Mouse (Mus musculus) effector memory CD4-positive, alpha-beta T cell, adult 5 months (primary cell): ENCODE data around the gene Atf7. TPM values are rescaled to one million over a fixed set of nuclear protein-coding genes. Genes with fewer than 3 reads are reported as not detected.

Experiments used
- polyA plus RNA-seq: library from polyadenylated mRNA; unstranded; fragments of 100-300 nt; shearing (Covaris generic); gene quantifications from one replicate; pipeline ENCODE4 v1.2.1, GENCODE M21; 2017

Atf7 gene
- polyA plus RNA-seq: 37.6 TPM

DNA sequence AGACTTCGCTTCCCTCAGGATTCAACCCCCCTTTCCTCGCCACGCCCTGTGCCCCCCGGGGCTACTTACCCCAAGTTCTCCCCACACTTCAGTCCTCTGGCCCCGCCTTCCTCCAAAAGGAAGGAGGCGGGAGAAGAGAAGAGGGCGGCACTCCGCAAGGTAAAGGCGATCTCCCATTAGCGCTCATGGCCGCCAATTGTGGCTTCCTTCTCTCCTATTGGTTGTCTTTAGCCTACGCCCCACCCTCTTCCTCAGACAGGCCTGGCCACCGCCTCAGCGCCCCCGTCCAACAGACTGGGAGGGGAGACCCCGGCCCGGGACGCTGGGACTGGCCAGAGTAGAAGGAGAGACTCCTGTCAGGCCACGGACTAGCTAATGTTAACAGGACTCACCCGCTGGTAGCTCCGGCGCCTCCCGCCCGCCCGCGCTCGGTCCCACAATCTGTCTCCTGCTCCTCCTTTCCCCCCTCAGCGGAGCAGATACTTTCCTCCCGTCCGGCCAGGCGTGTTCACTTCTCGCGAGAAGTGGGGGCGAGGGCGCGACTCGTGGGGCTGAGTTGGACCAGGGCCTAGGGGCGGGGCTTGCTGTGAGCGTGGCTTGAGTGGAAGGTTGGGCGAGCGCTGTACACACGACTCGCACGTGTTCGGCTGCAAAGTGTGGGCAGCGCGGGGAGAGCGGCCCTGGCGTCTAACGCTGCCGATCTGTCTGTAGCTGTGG is at the start of gene Atf7, which contains the start of gene Gm28047:
TSS of gene Atf7 (minus strand) at position 495 of the 717 bp plus-strand sequence.
TSS of gene Gm28047 (minus strand) at position 98 of the 717 bp plus-strand sequence.

DNA sequence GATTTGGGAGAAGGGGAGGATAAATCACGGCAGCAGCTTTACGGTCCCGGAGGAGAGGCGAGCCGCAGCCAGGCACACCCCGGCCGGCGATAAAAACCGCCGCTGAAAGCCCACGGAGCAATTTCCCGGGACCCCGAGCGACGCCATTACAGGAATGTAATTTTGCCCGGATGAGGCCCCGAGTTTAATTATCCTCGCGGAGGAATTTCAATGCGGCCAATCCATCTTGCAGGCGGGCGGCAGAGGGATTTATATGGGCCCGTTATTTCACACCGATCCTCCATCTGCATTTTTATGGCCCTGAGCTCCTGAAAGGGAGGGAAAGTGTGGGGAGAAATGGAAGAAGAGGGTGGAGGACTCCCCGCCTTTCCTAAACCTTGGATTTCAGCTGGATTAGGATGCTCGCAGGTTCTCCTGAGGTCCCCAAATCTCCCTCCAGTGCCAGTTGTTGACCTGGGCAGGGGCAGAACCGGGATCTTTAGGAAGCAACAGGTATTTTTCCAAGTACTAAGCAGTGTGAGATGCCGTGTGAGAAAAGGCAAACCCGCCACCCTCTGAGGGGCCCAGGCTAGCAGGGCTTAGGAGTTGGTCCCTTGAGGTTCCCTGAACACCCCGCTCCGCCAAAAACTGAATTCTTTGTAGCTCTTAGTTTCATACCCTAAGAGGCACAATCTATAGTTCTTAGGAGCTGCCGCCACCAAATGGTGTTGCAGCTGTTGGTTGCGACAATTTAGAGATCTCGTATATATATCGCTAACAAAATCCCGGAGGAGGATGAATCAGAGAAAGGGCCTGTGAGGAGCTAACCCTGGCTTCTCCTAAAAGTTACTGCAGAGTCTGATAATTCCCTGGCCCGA is 47.2 kb upstream of the Atf7 start, which contains the start of gene Atp5g2:
TSS of gene Atp5g2 (minus strand) at position 138 of the 857 bp plus-strand sequence.

DNA sequence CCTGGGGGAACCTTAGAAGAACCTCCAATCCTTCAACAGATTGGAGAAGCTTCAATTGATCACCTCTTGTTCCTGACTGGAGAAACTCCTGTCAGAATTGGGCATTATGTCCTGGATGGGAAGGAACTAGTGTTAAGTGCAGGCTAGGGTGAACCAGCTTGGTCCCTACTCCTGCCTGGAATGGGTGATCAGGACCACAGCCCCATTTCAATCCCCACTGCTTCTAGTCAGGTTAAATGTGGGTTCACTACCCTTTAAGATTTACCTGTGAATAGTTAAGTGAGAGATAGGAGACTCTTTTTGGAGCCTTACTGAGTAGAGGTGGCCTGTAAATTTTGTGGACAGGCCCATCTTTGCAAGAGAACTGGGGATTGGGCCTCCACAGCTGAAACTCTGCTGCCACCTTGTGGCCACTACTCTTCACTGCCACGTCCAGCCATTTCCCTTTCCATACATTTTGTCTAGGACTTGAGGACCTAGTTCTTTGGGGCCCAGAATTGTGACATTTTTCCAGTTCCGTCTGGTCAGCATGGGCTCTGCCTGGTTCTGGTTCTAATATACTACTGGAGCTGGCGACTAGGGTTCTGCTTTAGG is 100.3 kb downstream of the Atf7 start, which contains the start of gene Npff:
TSS of gene Npff (minus strand) at position 51 of the 594 bp plus-strand sequence.

GRCm38 (mm10) chr15:102517976-102518858 is 107.0 kb downstream of the Atf7 start, which contains the start of gene Tarbp2:
Tarbp2 (plus strand) TSS chr15:102518192.

GRCm38 (mm10) chr15:102516728-102517404 is 108.4 kb downstream of the Atf7 start, which contains the start of gene Map3k12:
Map3k12 (minus strand) TSS chr15:102517064.

DNA sequence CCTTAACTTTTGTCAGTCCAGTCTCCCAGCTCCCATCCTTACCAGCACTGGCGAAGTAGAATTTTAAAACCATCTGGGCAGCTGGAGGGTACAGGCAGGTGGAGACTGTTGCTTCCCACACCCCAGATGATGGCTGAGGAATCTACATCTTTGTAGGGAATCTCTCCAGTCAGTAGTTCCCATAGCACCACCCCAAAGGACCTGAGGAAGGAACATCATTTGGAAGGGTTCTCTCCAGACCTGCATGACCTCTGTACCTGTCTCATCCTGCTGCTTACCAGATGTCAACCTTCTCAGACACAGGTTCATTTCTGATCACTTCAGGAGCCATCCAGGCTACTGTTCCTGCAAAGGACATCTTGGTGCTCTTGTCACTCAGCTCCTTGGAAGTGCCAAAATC is 121.8 kb downstream of the Atf7 start, which contains the start of gene Gm10337:
TSS of gene Gm10337 (plus strand) at position 276 of the 400 bp plus-strand sequence.

Other genes with a start within 250 kb of the Atf7 start
- 21.4 TPM for gene Sp1, start 219.3 kb downstream of the Atf7 start, polyA plus RNA-seq
- 1.2 TPM for gene Amhr2, start 180.1 kb downstream of the Atf7 start, polyA plus RNA-seq
- 564 TPM for gene Prr13, start 166.4 kb downstream of the Atf7 start, polyA plus RNA-seq
- gene Pcbp2, start 154.9 kb downstream of the Atf7 start, polyA plus RNA-seq: 94.6 TPM
- gene Gm10337, start 121.7 kb downstream of the Atf7 start, polyA plus RNA-seq: not detected
- gene Map3k12, start 108.4 kb downstream of the Atf7 start, polyA plus RNA-seq: 7.1 TPM
- 61.1 TPM for gene Tarbp2, start 107.3 kb downstream of the Atf7 start, polyA plus RNA-seq
- 5.1 TPM for gene Npff, start 100.5 kb downstream of the Atf7 start, polyA plus RNA-seq
- not detected for gene Gm28047, start 397 bp downstream of the Atf7 start, polyA plus RNA-seq
- 13.2 TPM for gene Atp5g2, start 46.9 kb upstream of the Atf7 start, polyA plus RNA-seq
- 29.2 TPM for gene Calcoco1, start 96.7 kb upstream of the Atf7 start, polyA plus RNA-seq